Comparison of ENCODE assay signal across 8 mouse cellular contexts in genomic region chrX:51205548-51206324, GRCm38 (mm10). TPM values are rescaled to one million over a fixed set of nuclear protein-coding genes. Genes with fewer than 3 reads are reported as not detected.
DNase-seq lines count a peak whose midpoint lies in the region; ATAC-seq lines count a peak whose summit lies in the region.

No protein-coding gene starts in this region.

- H3K27ac ChIP-seq in limb, embryonic 10.5 days = peak overlapping the region; percentile 92
- no peak overlapping the region for H3K27ac ChIP-seq in midbrain, embryonic 11.5 days (ENCODE audit: low read depth, low read length)

- H3K4me2 ChIP-seq in midbrain, embryonic 11.5 days = peak overlapping the region; percentile 62

- H3K27me3 ChIP-seq in limb, embryonic 10.5 days (ENCODE audit: low read depth, poor library complexity, severe bottlenecking) = peaks cover 40% of the 10 kb centered on the region
- peaks cover 9% of the 10 kb centered on the region; the same call in 1 of the 2 replicates for H3K27me3 ChIP-seq in midbrain, embryonic 11.5 days (ENCODE audit: control insufficient read depth, insufficient read depth, low read length)
- no peaks in the 10 kb centered on the region for H3K27me3 ChIP-seq in splenic B cell, adult 2 months (ENCODE audit: control insufficient read depth, insufficient read depth, low read length, poor library complexity, severe bottlenecking)

- ATAC-seq in midbrain, embryonic 11.5 days (ENCODE audit: low FRiP score) = peak; percentile 80

- peak; percentile 65 to 70 for DNase-seq in B cell, adult 2 months
- peak; percentile 70 for DNase-seq in T-cell, adult 2 months (ENCODE audit: low spot score)
- DNase-seq in embryo, embryonic 11.5 days (ENCODE audit: low read depth, low spot score) = peak; percentile 42
- DNase-seq in heart, postnatal 10 days = peak; percentile 46 to 47
- no peak for DNase-seq in limb, embryonic 10.5 days (ENCODE audit: low spot score)
- peak; percentile 90 for DNase-seq in midbrain, embryonic 11.5 days (ENCODE audit: low spot score, missing footprints)
- peak; percentile 64 for DNase-seq in splenic B cell, adult 2 months (ENCODE audit: low read depth, low spot score)
- no peak for DNase-seq in frontal cortex, postnatal 14 days (ENCODE audit: low spot score in 2 of 2)

- H3K4me1 ChIP-seq in limb, embryonic 10.5 days = 0 out of 2 replicates have a peak, but pooled peaks cover 3% of the 10 kb centered on the region
- H3K4me1 ChIP-seq in midbrain, embryonic 11.5 days (ENCODE audit: control insufficient read depth, insufficient read depth, low read length) = no peaks in the 10 kb centered on the region

- 9% methylated on average over 61 of the region's 79 CpGs for WGBS in limb, embryonic 10.5 days
- WGBS in midbrain, embryonic 11.5 days = 21% methylated on average over 60 of the region's 79 CpGs

- no peaks in the 10 kb centered on the region for H3K9me3 ChIP-seq in limb, embryonic 10.5 days (replicated peaks)
- H3K9me3 ChIP-seq in midbrain, embryonic 11.5 days (ENCODE audit: control insufficient read depth, low read length) = no peaks in the 10 kb centered on the region

- H3K4me3 ChIP-seq in limb, embryonic 10.5 days = peak overlapping the region; percentile 62
- H3K4me3 ChIP-seq in midbrain, embryonic 11.5 days (ENCODE audit: low read depth, low read length) = peak overlapping the region; percentile 48

- intact Hi-C loops in heart, postnatal 10 days (cut with DNase I) = loop anchor here (10.0 kb wide), 1 partner anchor 169 kb away; no protein-coding TSS in a partner anchor

- peak overlapping the region; percentile 50 for H3K9ac ChIP-seq in midbrain, embryonic 11.5 days (ENCODE audit: low read length)

- no peaks in the 10 kb centered on the region for H3K36me3 ChIP-seq in limb, embryonic 10.5 days
- no peaks in the 10 kb centered on the region for H3K36me3 ChIP-seq in midbrain, embryonic 11.5 days (ENCODE audit: control insufficient read depth, insufficient read depth, low read length)
- no peaks in the 10 kb centered on the region for H3K36me3 ChIP-seq in splenic B cell, adult 2 months (ENCODE audit: control insufficient read depth, insufficient read depth, low read length, poor library complexity, severe bottlenecking)

RNA-seq across cellular contexts. Expression of gene Mbnl3, which starts 0.6 kb away (rescaled TPM):
- total RNA-seq in heart, postnatal 10 days (2021) = 1 to 10 TPM; 4.7 to 7.6 TPM
- 18.9 and 19.5 TPM in 2 replicates for polyA plus RNA-seq in limb, embryonic 10.5 days (2016; fragmentation: Nextera tagmentation; extraction: Ambion mirVana)
- 4.2 and 4.3 TPM in 2 replicates for polyA plus RNA-seq in midbrain, embryonic 11.5 days (2014; fragmentation: Nextera tagmentation; extraction: Ambion mirVana)

Comparison
In these comparisons a context has a peak if more than half of its experiments do, and no peak if none do; other contexts are left out.
1. DNase-seq: peak in B cell, adult 2 months (2 of 2), T-cell, adult 2 months (single experiment), embryo, embryonic 11.5 days (single experiment), heart, postnatal 10 days (2 of 2), midbrain, embryonic 11.5 days (single experiment) and splenic B cell, adult 2 months (single experiment); none in limb, embryonic 10.5 days (single experiment) and frontal cortex, postnatal 14 days (0 of 2).